Mouse (Mus musculus) T-helper 1 cell (primary cell): ENCODE data around the gene Acbd4.

Experiments
- in situ Hi-C: fragments of 300-600 bp; cut with MboI, MseI; formaldehyde crosslinking; loops from one replicate; pipeline ENCODE4 v1.15.1; 2025; ENCODE audit warnings: high pct_unique_total_duplicates

Acbd4 gene

DNA sequence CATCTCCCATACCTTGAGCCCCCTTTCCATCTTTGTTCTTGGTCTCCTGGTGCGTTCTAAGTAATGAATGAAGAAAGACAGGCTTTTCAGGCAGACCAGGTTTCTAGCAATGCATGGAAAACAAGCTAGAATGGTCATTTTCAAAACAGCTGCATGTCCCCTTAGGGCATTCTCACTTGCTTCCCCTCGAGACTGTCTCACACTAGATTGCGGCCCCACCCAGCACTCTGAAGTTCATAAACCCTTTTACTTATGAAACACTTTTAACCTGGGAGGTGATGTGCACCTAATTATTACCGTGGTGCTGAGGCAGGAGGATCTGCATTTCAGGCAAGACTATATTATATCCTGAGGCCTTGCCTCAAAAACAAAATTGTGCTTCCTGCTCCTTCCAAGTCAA lies 12.3 kb downstream of the Acbd4 start:
- in situ Hi-C loops, result no loop called here

GRCm38 (mm10) chr11:103114270-103114943 lies 12.9 kb downstream of the Acbd4 start:
- in situ Hi-C loops, result no loop called here

- in situ Hi-C loops, result no loop called here
Observed at GRCm38 (mm10) chr11:103115163-103116007, 13.9 kb downstream of the Acbd4 start.

- in situ Hi-C loops, result no loop called here
Observed at GRCm38 (mm10) chr11:103116008-103116818, 14.7 kb downstream of the Acbd4 start, which contains the start of gene Hexim1. Hexim1 (plus strand) TSS chr11:103116231.

DNA sequence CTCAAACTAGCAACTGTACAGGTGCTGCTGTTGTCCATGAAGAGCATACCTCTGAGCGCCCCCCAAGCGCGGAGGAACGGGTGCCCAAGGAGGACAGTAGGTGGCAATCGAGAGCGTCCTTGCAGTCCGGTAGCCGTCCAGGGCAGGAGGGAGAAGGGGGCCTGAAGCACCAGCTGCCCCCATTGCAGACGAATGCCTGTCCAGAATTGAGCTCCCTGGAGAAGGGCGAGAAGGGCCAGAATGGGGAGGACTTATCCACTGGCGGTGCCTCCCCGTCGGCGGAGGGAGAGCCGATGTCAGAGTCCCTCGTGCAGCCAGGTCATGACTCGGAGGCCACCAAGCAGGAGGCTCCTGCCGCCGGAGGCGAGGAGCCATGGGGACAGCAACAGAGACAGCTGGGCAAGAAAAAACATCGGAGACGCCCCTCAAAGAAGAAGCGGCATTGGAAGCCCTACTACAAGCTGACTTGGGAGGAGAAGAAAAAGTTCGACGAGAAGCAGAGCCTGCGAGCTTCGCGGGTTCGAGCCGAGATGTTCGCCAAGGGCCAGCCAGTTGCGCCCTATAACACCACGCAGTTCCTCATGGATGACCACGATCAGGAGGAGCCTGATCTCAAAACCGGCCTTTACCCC lies 15.6 kb downstream of the Acbd4 start:
- in situ Hi-C loops, result no loop called here

DNA sequence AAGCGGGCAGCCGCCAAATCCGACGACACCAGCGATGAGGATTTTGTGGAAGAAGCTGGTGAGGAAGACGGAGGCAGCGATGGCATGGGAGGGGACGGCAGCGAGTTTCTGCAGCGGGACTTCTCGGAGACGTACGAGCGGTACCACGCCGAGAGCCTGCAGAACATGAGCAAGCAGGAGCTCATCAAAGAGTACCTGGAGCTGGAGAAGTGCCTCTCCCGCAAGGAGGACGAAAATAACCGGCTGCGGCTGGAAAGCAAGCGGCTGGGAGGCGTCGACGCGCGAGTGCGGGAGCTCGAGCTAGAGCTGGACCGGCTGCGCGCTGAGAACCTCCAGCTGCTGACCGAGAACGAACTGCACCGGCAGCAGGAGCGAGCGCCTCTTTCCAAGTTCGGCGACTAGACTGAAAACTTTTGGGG lies 16.1 kb downstream of the Acbd4 start:
- in situ Hi-C loops, result no loop called here

- in situ Hi-C loops, result no loop called here
Observed at GRCm38 (mm10) chr11:103118866-103119265, 17.4 kb downstream of the Acbd4 start.

GRCm38 (mm10) chr11:103119609-103120008 lies 18.1 kb downstream of the Acbd4 start:
- in situ Hi-C loops, result no loop called here

GRCm38 (mm10) chr11:103120315-103120714 lies 18.8 kb downstream of the Acbd4 start:
- in situ Hi-C loops, result no loop called here

- in situ Hi-C loops, result loop anchor here (10.0 kb wide), 1 partner anchor 1467 kb away; the partner anchor contains the start of gene Arl4d
Observed at GRCm38 (mm10) chr11:103131701-103132575, 30.5 kb downstream of the Acbd4 start, which contains the start of gene Hexim2. Hexim2 (plus strand) TSS chr11:103132429.

DNA sequence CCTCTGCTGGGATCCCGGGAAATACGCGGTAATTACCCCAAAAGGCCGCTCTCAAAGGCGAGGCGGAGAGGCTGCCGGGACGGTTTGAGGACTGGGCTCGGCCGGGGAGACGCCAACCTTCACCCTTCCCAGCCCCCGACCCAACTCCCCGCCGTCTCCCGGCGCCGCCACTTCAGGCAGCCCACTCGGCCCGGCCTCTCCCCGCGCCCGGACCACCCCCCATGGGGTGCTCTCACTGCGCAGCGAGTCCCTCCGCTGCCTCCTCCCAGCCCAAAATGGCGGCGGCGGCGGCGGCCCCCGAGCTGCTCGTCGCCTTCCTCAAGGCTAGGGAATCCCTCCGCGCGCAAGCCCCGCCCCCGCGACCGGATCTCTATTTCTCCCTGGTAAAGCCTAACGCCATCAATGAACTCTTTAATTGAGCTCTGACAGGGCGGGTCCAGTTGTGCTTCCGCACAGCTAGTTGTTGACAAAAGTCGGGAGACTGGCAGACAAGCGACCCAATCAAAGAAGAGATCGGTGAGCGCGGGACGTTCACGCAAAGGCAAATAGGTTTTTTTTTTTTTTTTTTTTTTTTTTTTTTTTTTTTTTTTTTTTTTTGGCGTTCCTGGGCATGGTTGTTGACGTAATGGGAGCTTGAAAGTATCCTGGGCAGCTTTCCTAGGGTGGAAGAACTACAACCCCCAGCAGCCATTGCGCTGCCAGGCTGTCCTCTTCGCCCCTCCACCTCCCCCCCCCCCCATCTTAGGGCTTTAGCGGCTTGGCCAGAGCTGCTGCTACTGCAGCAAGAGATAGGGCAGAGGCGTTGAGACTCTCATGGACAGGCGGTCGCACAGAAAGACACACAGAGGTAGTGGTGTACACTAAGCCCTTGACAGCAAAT lies 31.3 kb downstream of the Acbd4 start:
- in situ Hi-C loops, result loop anchor here (10.0 kb wide), 1 partner anchor 1468 kb away; the partner anchor contains the start of gene Arl4d

- in situ Hi-C loops, result loop anchor here (10.0 kb wide), 1 partner anchor 1469 kb away; the partner anchor contains the start of gene Arl4d
Observed at GRCm38 (mm10) chr11:103133456-103134185, 32.1 kb downstream of the Acbd4 start.

GRCm38 (mm10) chr11:103134221-103134620 lies 32.7 kb downstream of the Acbd4 start:
- in situ Hi-C loops, result loop anchor here (10.0 kb wide), 1 partner anchor 1469 kb away; the partner anchor contains the start of gene Arl4d

DNA sequence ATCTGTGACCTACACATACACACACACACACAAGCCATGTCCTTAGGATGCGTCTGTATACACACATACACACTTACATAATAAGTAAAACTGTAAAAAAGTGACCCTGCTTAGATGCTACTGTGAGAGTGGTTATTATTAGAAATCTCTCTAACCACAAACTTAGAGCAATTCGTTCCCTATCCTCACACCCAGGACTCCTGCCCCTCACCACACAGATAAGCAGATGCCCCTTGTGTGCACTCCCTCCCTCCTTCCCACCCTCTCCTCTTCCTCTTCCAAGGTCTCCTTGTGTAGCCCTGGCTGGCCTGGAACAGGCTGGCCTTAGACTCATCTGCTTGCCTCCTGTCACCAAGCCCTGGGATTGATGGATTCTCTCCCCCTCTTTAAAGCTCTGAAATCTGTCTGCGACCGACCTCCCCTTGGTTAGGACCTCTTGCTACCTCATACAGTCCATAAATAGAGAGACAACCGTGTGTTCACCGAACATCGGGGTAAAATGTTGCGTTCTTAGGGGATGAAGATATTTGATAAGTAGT lies 34.6 kb downstream of the Acbd4 start:
- in situ Hi-C loops, result loop anchor here (10.0 kb wide), 1 partner anchor 1471 kb away; the partner anchor contains the start of gene Arl4d

- in situ Hi-C loops, result loop anchor here (10.0 kb wide), 1 partner anchor 1475 kb away; the partner anchor contains the start of gene Arl4d
Observed at GRCm38 (mm10) chr11:103139951-103140762, 38.7 kb downstream of the Acbd4 start.

- in situ Hi-C loops, result no loop called here
Observed at GRCm38 (mm10) chr11:103140763-103141100, 39.2 kb downstream of the Acbd4 start.
